Mouse (Mus musculus): ENCODE measurements around the gene Ascc1. TPM values are rescaled to one million over a fixed set of nuclear protein-coding genes. Genes with fewer than 3 reads are reported as not detected.

Gene Ascc1
- polyA plus RNA-seq, 1 experiment, result 52.9 TPM

- H3K9me3 ChIP-seq (replicated peaks; ENCODE audit: control insufficient read depth, insufficient read depth, low read length, poor library complexity, severe bottlenecking), result no peaks in the 10 kb centered on the region
- H3K4me3 ChIP-seq (ENCODE audit: low read depth, low read length), result no peak overlapping the region
- no peak overlapping the region for H3K9ac ChIP-seq (ENCODE audit: low read depth, poor library complexity, severe bottlenecking)
- H3K27ac ChIP-seq (ENCODE audit: insufficient read depth, low read length), result no peak overlapping the region
- no peaks in the 10 kb centered on the region for H3K36me3 ChIP-seq (ENCODE audit: control insufficient read depth, insufficient read depth, low read length, poor library complexity, severe bottlenecking)
- no peak for TF ChIP-seq EP300 (IDR thresholded peaks at IDR 0.05; ENCODE audit: insufficient read depth, low read depth, low read length)
- TF ChIP-seq CTCF (IDR thresholded peaks at IDR 0.05; ENCODE audit: low read depth, low read length), result no peak
- no peak for TF ChIP-seq POLR2A (IDR thresholded peaks at IDR 0.05; ENCODE audit: insufficient read depth, low read length)
- H3K27me3 ChIP-seq (ENCODE audit: control insufficient read depth, insufficient read depth, low read length, poor library complexity, severe bottlenecking), result no peaks in the 10 kb centered on the region
- peaks cover 9% of the 10 kb centered on the region for H3K4me1 ChIP-seq (ENCODE audit: control insufficient read depth, insufficient read depth, low read length)
These were observed 25.6 kb downstream of the Ascc1 start for GRCm38 (mm10) chr10:60028181-60028580.

GRCm38 (mm10) chr10:60028979-60029378 lies 26.4 kb downstream of the Ascc1 start:
- no peaks in the 10 kb centered on the region for H3K36me3 ChIP-seq (ENCODE audit: control insufficient read depth, insufficient read depth, low read length, poor library complexity, severe bottlenecking)
- TF ChIP-seq CTCF (IDR thresholded peaks at IDR 0.05; ENCODE audit: low read depth, low read length) (no peak), EP300 (IDR thresholded peaks at IDR 0.05; ENCODE audit: insufficient read depth, low read depth, low read length) (no peak)
- H3K4me1 ChIP-seq (ENCODE audit: control insufficient read depth, insufficient read depth, low read length), result peaks cover 9% of the 10 kb centered on the region
- H3K9ac ChIP-seq (ENCODE audit: low read depth, poor library complexity, severe bottlenecking), result no peak overlapping the region
- no peak overlapping the region for H3K4me3 ChIP-seq (ENCODE audit: low read depth, low read length)
- no peaks in the 10 kb centered on the region for H3K9me3 ChIP-seq (replicated peaks; ENCODE audit: control insufficient read depth, insufficient read depth, low read length, poor library complexity, severe bottlenecking)
- no peaks in the 10 kb centered on the region for H3K27me3 ChIP-seq (ENCODE audit: control insufficient read depth, insufficient read depth, low read length, poor library complexity, severe bottlenecking)
- no peak overlapping the region for H3K27ac ChIP-seq (ENCODE audit: insufficient read depth, low read length)

- no peak overlapping the region for H3K27ac ChIP-seq (ENCODE audit: insufficient read depth, low read length)
- no peak overlapping the region for H3K9ac ChIP-seq (ENCODE audit: low read depth, poor library complexity, severe bottlenecking)
- H3K4me1 ChIP-seq (ENCODE audit: control insufficient read depth, insufficient read depth, low read length), result peaks cover 9% of the 10 kb centered on the region
These were observed 26.8 kb downstream of the Ascc1 start for GRCm38 (mm10) chr10:60029387-60029786.

GRCm38 (mm10) chr10:60031562-60031961 lies 29.0 kb downstream of the Ascc1 start:
- H3K9ac ChIP-seq (ENCODE audit: low read depth, poor library complexity, severe bottlenecking), result no peak overlapping the region
- no peaks in the 10 kb centered on the region for H3K9me3 ChIP-seq (replicated peaks; ENCODE audit: control insufficient read depth, insufficient read depth, low read length, poor library complexity, severe bottlenecking)
- no peaks in the 10 kb centered on the region for H3K36me3 ChIP-seq (ENCODE audit: control insufficient read depth, insufficient read depth, low read length, poor library complexity, severe bottlenecking)
- H3K27ac ChIP-seq (ENCODE audit: insufficient read depth, low read length), result no peak overlapping the region
- no peak overlapping the region for H3K4me3 ChIP-seq (ENCODE audit: low read depth, low read length)
- no peaks in the 10 kb centered on the region for H3K27me3 ChIP-seq (ENCODE audit: control insufficient read depth, insufficient read depth, low read length, poor library complexity, severe bottlenecking)
- peaks cover 9% of the 10 kb centered on the region for H3K4me1 ChIP-seq (ENCODE audit: control insufficient read depth, insufficient read depth, low read length)
- TF ChIP-seq CTCF (IDR thresholded peaks at IDR 0.05; ENCODE audit: low read depth, low read length) (no peak), EP300 (IDR thresholded peaks at IDR 0.05; ENCODE audit: insufficient read depth, low read depth, low read length) (no peak), POLR2A (IDR thresholded peaks at IDR 0.05; ENCODE audit: insufficient read depth, low read length) (no peak)

More at GRCm38 (mm10) chr10:60029387-60029786, 26.8 kb downstream of the Ascc1 start:
- no peaks in the 10 kb centered on the region for H3K9me3 ChIP-seq (replicated peaks; ENCODE audit: control insufficient read depth, insufficient read depth, low read length, poor library complexity, severe bottlenecking)
- no peaks in the 10 kb centered on the region for H3K27me3 ChIP-seq (ENCODE audit: control insufficient read depth, insufficient read depth, low read length, poor library complexity, severe bottlenecking)
- H3K4me3 ChIP-seq (ENCODE audit: low read depth, low read length), result no peak overlapping the region
- TF ChIP-seq POLR2A (IDR thresholded peaks at IDR 0.05; ENCODE audit: insufficient read depth, low read length) (no peak), CTCF (IDR thresholded peaks at IDR 0.05; ENCODE audit: low read depth, low read length) (no peak)
- no peaks in the 10 kb centered on the region for H3K36me3 ChIP-seq (ENCODE audit: control insufficient read depth, insufficient read depth, low read length, poor library complexity, severe bottlenecking)

- no peak for TF ChIP-seq POLR2A (IDR thresholded peaks at IDR 0.05; ENCODE audit: insufficient read depth, low read length)
- TF ChIP-seq EP300 (IDR thresholded peaks at IDR 0.05; ENCODE audit: insufficient read depth, low read depth, low read length), result no peak
- no peak for TF ChIP-seq CTCF (IDR thresholded peaks at IDR 0.05; ENCODE audit: low read depth, low read length)
- H3K36me3 ChIP-seq (ENCODE audit: control insufficient read depth, insufficient read depth, low read length, poor library complexity, severe bottlenecking), result no peaks in the 10 kb centered on the region
- no peak overlapping the region for H3K27ac ChIP-seq (ENCODE audit: insufficient read depth, low read length)
These were observed 29.4 kb downstream of the Ascc1 start for GRCm38 (mm10) chr10:60031985-60032384.

GRCm38 (mm10) chr10:60032622-60033021 lies 30.0 kb downstream of the Ascc1 start:
- H3K9me3 ChIP-seq (replicated peaks; ENCODE audit: control insufficient read depth, insufficient read depth, low read length, poor library complexity, severe bottlenecking), result no peaks in the 10 kb centered on the region
- H3K27ac ChIP-seq (ENCODE audit: insufficient read depth, low read length), result peak overlapping the region; percentile 62
- H3K4me1 ChIP-seq (ENCODE audit: control insufficient read depth, insufficient read depth, low read length), result peaks cover 9% of the 10 kb centered on the region
- H3K36me3 ChIP-seq (ENCODE audit: control insufficient read depth, insufficient read depth, low read length, poor library complexity, severe bottlenecking), result no peaks in the 10 kb centered on the region
- TF ChIP-seq POLR2A (IDR thresholded peaks at IDR 0.05; ENCODE audit: insufficient read depth, low read length), result no peak
- TF ChIP-seq EP300 (IDR thresholded peaks at IDR 0.05; ENCODE audit: insufficient read depth, low read depth, low read length), result peak; percentile 43; the same call in 1 of the 2 replicates
- no peak for TF ChIP-seq CTCF (IDR thresholded peaks at IDR 0.05; ENCODE audit: low read depth, low read length)
- H3K27me3 ChIP-seq (ENCODE audit: control insufficient read depth, insufficient read depth, low read length, poor library complexity, severe bottlenecking), result no peaks in the 10 kb centered on the region
- no peak overlapping the region for H3K9ac ChIP-seq (ENCODE audit: low read depth, poor library complexity, severe bottlenecking)
- H3K4me3 ChIP-seq (ENCODE audit: low read depth, low read length), result no peak overlapping the region

More at GRCm38 (mm10) chr10:60031985-60032384, 29.4 kb downstream of the Ascc1 start:
- H3K9me3 ChIP-seq (replicated peaks; ENCODE audit: control insufficient read depth, insufficient read depth, low read length, poor library complexity, severe bottlenecking), result no peaks in the 10 kb centered on the region
- H3K27me3 ChIP-seq (ENCODE audit: control insufficient read depth, insufficient read depth, low read length, poor library complexity, severe bottlenecking), result no peaks in the 10 kb centered on the region
- no peak overlapping the region for H3K4me3 ChIP-seq (ENCODE audit: low read depth, low read length)
- H3K4me1 ChIP-seq (ENCODE audit: control insufficient read depth, insufficient read depth, low read length), result peaks cover 9% of the 10 kb centered on the region
- H3K9ac ChIP-seq (ENCODE audit: low read depth, poor library complexity, severe bottlenecking), result no peak overlapping the region
